In the genomic region with DNA sequence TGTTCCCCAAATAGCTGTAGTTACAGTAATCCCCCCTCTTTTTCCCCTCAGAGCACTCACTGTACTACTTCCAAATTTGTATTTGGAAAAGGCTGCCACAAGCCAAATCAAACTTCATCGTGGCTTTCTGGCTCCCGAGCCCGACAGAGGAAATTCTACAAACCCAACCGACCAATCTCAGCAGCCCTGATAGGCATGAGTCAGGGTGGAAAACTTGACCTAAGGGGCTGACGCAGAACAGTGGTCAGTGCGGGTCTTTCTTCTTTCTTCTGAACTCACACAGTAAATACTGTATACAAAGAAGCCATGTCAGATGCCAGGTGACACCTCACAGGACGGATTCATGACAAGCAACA, we compare ENCODE assay signal across 9 mouse cellular contexts.
DNase-seq lines count a peak whose midpoint lies in the region; ATAC-seq and TF ChIP-seq lines count a peak whose summit lies in the region.
"Had no signal": no experiment of that assay in that cellular context is flagged by ENCODE, and none has a peak within 500 bp of the region (broad histone marks: within the 10 kb centered on the region; RNA-seq: fewer than 3 reads in every experiment).

No protein-coding gene starts in this region.

- peak overlapping the region; percentile 69 for H3K27ac ChIP-seq in forebrain, embryonic 10.5 days
- H3K27ac ChIP-seq in forebrain, embryonic 12.5 days = no peak overlapping the region
- peak overlapping the region; percentile 62 for H3K27ac ChIP-seq in lung, postnatal 0 days (ENCODE audit: low read length)
- H3K27ac ChIP-seq: neural tube, embryonic 12.5 days had no signal

- ATAC-seq in forebrain, embryonic 12.5 days (ENCODE audit: low FRiP score) = no peak
- ATAC-seq in lung, postnatal 0 days = peak; percentile 72
- ATAC-seq in inflammation-experienced regulatory T-cells, adult 6 months = no peak

- no peak overlapping the region for H3K4me3 ChIP-seq in forebrain, embryonic 10.5 days
- H3K4me3 ChIP-seq in forebrain, embryonic 12.5 days (replicated peaks) = no peak overlapping the region
- H3K4me3 ChIP-seq in lung, postnatal 0 days (ENCODE audit: low read depth, low read length) = no peak overlapping the region
- H3K4me3 ChIP-seq: neural tube, embryonic 12.5 days had no signal

- H3K9me3 ChIP-seq in forebrain, embryonic 10.5 days = no peaks in the 10 kb centered on the region
- no peaks in the 10 kb centered on the region for H3K9me3 ChIP-seq in forebrain, embryonic 12.5 days
- no peaks in the 10 kb centered on the region for H3K9me3 ChIP-seq in lung, postnatal 0 days (ENCODE audit: low read length)
- H3K9me3 ChIP-seq: neural tube, embryonic 12.5 days had no signal

- H3K27me3 ChIP-seq in forebrain, embryonic 10.5 days (ENCODE audit: poor library complexity, severe bottlenecking) = no peaks in the 10 kb centered on the region
- H3K27me3 ChIP-seq in forebrain, embryonic 12.5 days = no peaks in the 10 kb centered on the region
- no peaks in the 10 kb centered on the region for H3K27me3 ChIP-seq in lung, postnatal 0 days (replicated peaks; ENCODE audit: insufficient read depth, low read length)
- H3K27me3 ChIP-seq: neural tube, embryonic 12.5 days had no signal

- H3K4me1 ChIP-seq in forebrain, embryonic 10.5 days = peaks cover 56% of the 10 kb centered on the region
- peaks cover 25% of the 10 kb centered on the region for H3K4me1 ChIP-seq in forebrain, embryonic 12.5 days
- peaks cover 7% of the 10 kb centered on the region; the same call in 1 of the 2 replicates for H3K4me1 ChIP-seq in lung, postnatal 0 days (ENCODE audit: insufficient read depth, low read depth, low read length)

- no peak overlapping the region for H3K9ac ChIP-seq in forebrain, embryonic 12.5 days
- no peak overlapping the region for H3K9ac ChIP-seq in lung, postnatal 0 days (replicated peaks; ENCODE audit: low read depth)
- H3K9ac ChIP-seq: neural tube, embryonic 12.5 days had no signal

- no peak overlapping the region for H3K4me2 ChIP-seq in forebrain, embryonic 12.5 days
- no peak overlapping the region for H3K4me2 ChIP-seq in lung, postnatal 0 days (replicated peaks; ENCODE audit: low read depth, low read length)
- H3K4me2 ChIP-seq: neural tube, embryonic 12.5 days had no signal

- no peak for TF ChIP-seq EP300 in lung, postnatal 0 days (IDR thresholded peaks at IDR 0.05)

- intact Hi-C loops in heart, postnatal 10 days (cut with DNase I) = no loop called here

- H3K36me3 ChIP-seq in forebrain, embryonic 10.5 days (replicated peaks) = no peaks in the 10 kb centered on the region
- H3K36me3 ChIP-seq in forebrain, embryonic 12.5 days (replicated peaks) = no peaks in the 10 kb centered on the region
- no peaks in the 10 kb centered on the region for H3K36me3 ChIP-seq in lung, postnatal 0 days (ENCODE audit: insufficient read depth, low read length)
- H3K36me3 ChIP-seq: neural tube, embryonic 12.5 days had no signal

- no peak for TF ChIP-seq CTCF in lung, postnatal 0 days (IDR thresholded peaks at IDR 0.05)

- DNase-seq in forebrain, embryonic 10.5 days (ENCODE audit: extremely low spot score, low spot score) = no peak
- peak; percentile 35 for DNase-seq in adrenal gland, postnatal 25 days
- DNase-seq in heart, postnatal 10 days = peak; percentile 60 to 72
- no peak for DNase-seq in lung, postnatal 0 days (ENCODE audit: low spot score)
- DNase-seq in urinary bladder, adult 2 months (ENCODE audit: low spot score) = no peak
- no peak for DNase-seq in natural killer cell, adult 2 months (ENCODE audit: low spot score in 2 of 2)

- WGBS in forebrain, embryonic 10.5 days = 82% methylated on average over 7 of the region's 7 CpGs
- WGBS in forebrain, embryonic 12.5 days = 79% methylated on average over 7 of the region's 7 CpGs
- WGBS in lung, postnatal 0 days = 14% methylated on average over 7 of the region's 7 CpGs

Comparison
In these comparisons a context has a peak if more than half of its experiments do, and no peak if none do; other contexts are left out.
1. DNase-seq: peak in adrenal gland, postnatal 25 days (single experiment) and heart, postnatal 10 days (2 of 2); none in forebrain, embryonic 10.5 days (single experiment), lung, postnatal 0 days (single experiment), urinary bladder, adult 2 months (single experiment) and natural killer cell, adult 2 months (0 of 2).